Mouse (Mus musculus): ENCODE data around the gene Ndufab1.
A peak's percentile ranks its signal among the peaks of the same experiment; 100 is the strongest.

The Ndufab1 gene

DNA sequence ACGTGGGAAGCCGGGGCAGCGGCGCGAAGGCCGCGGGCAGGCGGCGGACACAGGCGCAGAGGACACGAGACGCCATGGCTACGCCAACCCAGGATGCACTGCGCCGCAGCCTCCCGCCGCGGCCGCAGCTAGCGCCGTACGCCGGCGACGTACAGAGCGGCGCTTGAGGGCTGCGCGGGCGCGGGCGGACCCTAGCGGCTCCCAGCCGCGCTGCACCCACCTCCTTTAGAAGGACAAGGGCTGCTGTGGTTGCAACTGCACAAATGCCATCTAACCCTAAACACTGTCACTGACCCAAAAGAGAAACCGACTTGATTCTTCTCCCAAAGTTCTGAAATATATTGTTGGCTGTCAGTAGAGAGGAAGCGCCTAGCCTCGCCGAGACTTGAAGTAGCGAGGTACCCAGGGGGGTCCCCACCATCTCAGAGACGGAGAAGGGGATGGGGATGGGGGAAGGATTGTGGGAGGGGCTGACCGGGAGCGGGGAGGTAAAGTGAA, at the start of gene Ndufab1:
Ndufab1 (minus strand) TSS at position 140 of the 498 bp plus-strand sequence.
- DNase-seq (ENCODE audit: low spot score in 2 of 2), result peak; percentile 70 to 76

DNA sequence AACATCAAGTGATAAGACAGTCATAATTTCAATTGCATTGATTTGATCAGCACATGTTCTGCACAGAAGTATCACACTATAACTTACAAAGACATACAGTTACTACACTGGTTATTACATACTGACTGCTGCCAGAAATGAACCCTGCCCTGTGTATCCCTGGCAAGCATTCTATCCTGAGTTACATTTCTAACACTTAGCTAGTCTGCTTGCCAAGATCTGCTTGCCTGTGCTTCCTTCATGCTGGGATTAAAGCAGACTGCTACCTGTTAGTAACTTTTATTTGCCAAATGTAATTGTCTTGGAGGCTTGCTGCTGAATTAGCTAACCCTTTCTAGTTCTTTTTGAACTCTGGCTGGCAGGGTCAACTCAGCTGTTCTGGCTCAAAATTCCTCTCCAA, 39.3 kb upstream of the Ndufab1 start:
- no peak for DNase-seq (ENCODE audit: low spot score in 2 of 2)

DNA sequence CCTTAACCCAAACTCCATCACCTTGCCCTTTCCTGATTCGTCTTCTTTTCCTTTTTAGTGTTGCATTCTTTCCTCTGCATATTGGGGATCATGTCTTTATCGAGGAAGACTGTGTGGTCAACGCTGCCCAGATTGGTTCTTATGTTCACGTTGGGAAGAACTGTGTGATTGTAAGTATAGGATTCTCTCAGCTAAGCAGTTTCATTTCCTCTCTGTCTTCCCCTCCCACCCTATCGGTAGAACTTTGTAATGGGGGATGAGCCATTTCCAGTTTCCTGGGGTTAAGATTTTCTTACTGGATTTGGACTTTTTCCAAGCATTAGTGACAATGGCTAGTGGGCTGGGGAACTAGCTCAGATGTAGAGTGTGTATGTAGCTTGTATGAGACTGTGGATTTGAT, 36.5 kb upstream of the Ndufab1 start:
- DNase-seq (ENCODE audit: low spot score in 2 of 2), result no peak

DNA sequence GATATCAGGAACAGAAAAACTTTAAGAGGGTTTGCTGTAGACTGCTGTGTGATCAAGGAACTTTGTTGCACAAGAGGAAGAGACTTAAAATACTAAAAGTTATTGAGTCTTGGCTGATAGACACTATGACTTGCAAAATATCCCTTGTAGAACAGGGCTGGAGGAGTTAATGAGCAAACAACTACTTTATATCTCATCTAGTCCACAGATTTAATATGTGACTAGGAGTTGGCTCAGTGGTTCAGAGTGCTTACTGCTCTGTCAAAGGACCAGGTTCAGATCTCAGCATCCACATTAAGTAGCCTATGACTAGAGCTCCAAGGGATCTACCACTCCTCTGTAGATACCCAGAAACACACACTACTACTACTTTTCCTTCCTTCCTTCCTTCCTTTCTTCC, 35.4 kb upstream of the Ndufab1 start:
- DNase-seq (ENCODE audit: low spot score in 2 of 2), result no peak

DNA sequence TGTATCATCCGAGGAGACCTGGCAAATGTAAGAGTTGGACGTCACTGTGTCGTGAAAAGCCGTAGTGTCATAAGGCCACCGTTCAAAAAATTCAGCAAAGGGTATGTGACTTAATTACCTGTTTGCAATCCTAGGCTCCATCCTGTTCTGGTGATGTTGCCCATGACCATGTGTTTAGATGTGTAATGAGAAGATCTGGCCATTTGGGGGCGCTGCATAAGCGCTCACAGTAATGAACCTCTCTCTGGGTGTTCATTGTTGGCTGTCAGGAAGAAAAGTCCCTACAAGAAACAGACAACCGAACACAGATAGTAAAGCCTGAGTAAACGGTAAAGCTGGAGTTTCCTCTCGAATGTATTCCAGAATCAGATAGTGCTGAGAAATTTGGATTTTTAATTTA, 33.4 kb upstream of the Ndufab1 start:
- no peak for DNase-seq (ENCODE audit: low spot score in 2 of 2)

DNA sequence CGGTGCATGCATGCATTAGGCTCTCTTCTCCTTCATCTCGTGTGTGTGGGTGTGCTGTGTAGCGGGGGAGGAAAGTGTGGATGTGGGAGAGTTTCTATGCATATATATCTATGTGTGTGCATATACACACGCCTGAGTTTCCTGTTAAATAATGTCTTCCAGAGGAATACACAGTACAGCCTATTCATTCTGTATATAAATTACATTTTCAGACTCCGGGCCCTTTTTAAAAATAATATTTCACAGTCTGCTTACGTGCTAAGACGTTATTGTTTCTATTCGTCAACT, 31.6 kb upstream of the Ndufab1 start:
- DNase-seq (ENCODE audit: low spot score in 2 of 2), result no peak

DNA sequence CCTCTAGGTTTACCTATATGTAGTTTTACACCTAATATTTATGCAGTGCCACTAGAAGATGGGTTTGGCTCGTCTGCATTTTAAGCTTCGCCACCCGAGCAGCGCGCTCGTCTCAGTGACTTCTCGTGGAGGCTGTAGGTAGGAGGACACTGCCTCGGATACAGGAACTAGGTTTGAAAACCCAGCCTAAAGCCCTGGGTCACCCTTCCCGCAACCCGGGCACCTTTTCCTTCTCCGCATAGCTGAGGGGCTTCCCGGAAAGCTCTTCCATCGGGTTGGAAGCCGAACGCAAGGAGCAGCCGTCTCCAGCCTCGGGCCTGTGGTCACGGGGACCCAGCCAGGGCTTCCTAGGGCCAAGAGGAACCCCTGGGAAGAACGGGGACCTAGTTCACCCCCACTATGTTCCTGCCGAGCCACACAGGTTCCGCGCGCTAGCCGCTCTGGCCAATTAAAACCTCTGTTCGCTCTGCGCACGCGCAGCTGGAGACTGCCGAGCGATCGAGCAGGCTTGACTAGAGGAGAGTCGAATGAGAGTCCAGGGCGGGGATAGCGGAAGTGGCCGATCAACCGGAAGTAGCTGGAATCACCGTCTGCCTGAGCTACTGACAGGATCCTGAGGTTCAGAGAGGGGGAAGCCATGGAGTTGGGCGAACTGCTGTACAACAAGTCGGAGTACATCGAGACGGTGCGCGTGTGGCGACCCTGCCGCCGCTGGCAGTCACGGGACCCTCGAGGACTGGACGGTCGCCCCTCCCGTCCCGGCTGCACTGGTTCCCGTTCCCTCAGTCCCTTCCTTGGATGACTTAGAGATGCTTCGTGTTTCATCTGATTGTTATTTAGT, 31.0 kb upstream of the Ndufab1 start, which contains the start of the genes Palb2 and Dctn5:
Palb2 (minus strand) TSS at position 489 of the 841 bp plus-strand sequence.
Dctn5 (plus strand) TSS at position 545 of the 841 bp plus-strand sequence.
- DNase-seq (ENCODE audit: low spot score in 2 of 2), result peak; percentile 97

DNA sequence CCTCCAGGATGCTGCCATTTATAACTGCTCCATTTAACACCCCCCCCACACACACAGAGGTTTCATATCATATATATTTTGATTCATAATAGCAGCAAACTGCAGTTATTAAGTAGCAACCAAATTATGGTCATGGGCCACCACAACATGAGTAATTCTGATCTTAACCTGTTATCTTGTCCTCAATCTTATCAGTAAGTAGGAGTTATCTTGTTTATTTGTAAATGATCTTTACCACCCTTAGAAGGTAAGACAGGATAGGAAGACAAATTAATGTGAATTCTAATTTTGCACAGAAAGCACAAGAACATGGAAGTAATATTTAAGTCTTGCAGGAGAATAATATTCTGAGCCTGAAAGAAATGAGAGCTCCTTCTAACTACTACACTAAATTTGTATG, 30.1 kb upstream of the Ndufab1 start:
- no peak for DNase-seq (ENCODE audit: low spot score in 2 of 2)

DNA sequence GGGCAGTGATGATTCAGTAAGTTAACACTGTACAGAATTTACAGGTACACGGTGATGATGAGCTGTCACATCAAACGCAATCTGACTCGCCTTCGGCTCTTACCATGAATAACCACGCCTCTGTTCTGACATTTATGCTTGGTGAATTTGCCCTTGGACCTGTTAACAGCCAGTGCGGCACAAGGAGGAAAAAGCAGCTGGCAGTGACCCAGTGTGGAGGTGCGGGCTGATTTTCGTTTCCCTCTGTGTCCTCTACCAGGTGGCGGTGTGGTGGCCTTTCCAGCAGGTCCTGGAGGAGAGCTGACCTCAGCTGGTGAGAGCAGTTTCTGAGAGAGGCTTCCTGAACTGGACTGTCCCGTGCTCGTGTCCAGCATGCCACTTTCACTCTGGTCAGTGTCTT, 25.3 kb upstream of the Ndufab1 start:
- DNase-seq (ENCODE audit: low spot score in 2 of 2), result no peak

DNA sequence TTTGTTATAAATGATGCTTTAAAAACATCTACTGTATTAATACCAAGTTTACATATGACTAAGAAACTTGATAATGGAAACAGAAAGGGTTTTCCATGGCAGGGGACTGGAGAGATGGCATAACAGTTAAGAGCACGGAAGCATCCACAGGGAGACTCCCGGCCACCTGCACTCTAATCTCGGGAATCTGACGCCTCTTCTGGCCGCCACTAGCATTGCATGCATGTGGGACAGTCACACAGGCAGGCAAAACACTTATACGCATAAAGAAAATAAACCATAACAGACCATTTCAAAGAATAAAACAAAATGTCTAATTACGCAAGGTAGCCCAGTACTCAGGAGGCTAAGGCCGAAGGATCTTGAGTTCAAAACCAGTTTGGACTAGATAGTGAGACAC, 23.9 kb upstream of the Ndufab1 start:
- no peak for DNase-seq (ENCODE audit: low spot score in 2 of 2)

DNA sequence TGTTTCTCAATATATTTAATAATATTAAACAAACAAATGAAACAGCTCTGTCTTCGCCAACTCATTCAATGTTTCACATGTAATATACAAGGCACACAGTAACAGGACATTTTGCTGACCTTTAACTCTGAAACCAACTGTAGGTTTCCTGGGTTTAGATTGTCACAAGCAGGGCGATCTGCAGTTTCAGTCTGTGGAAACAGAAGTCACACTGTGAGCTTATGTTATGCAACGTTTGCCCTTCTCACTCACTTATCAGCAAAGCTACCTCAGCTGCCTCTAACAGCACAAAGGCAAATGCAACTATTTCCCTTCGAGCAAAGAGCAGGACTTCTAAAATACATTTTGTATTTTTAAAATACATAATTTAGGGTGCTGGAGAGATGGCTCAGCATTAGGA, 21.8 kb upstream of the Ndufab1 start:
- DNase-seq (ENCODE audit: low spot score in 2 of 2), result no peak

DNA sequence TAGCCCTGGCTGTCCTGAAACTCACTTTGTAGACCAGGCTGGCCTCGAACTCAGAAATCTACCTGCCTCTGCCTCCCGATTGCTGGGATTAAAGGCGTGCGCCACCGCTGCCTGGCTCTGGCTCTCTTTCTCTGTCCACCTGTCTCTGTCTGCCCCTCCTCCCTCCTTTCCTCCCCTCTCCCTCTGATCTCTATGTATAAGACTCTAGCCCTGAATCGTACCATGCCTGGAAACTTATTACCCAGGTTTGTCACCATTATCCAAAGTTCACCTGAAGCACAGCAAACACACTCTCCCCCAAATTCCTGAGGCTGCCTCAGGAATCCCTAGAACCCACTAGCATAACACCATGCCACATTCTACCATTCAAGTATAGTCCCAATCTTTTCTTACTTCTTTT, 6.5 kb upstream of the Ndufab1 start:
- DNase-seq (ENCODE audit: low spot score in 2 of 2), result no peak

DNA sequence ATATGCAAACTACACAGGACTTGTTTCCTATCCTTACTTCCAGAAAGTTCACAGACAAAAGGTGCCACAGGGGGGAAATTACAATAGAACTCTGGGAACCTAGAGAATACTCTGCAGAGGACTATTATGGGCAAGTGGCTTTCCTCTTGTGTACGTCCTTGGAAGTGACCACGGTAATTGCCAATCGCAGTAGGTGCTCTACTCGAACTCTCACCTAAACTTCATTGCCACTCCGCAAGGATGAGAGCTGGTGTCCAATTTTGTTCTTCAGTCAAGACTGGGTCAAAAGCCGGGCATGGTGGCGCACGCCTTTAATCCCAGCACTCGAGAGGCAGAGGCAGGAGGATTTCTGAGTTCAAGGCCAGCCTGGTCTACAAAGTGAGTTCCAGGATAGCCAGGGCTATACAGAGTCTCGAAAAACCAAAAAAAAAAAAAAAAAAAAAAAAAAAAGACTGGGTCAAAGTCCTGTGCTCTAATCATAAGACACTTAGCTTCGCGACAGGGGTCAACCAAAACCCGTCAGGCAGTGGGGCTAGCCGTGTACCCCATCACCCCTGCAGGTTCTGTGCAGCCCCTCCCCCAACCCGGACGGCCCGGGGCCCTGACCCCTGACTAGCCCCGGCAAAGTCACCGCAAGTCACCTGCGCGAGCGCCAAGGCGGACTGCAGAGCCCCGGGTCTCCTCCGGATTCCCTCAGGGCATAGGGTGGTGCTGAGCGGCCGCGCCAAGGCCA, 506 bp downstream of the Ndufab1 start:
- DNase-seq (ENCODE audit: low spot score in 2 of 2), result peak in 1 of 2 experiments; percentile 29

DNA sequence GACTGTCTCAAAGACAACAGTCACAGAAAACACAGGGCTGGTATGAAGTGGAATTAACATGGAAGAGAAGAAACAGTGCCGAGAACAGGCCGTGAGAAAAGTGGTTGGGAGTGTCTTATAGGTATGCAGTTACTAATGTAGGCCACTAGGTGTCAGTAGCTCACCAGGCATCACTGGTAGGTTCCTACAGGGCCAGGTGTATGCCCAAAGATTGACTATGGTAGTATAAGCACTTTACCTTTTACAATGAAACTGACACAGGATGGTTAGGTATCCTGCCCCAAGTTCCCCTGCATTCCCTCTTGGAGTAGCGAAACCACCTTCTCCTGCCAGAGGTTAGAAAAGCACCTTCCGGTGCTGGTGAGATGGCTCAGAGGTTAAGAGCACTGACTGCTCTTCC, 2.5 kb downstream of the Ndufab1 start:
- DNase-seq (ENCODE audit: low spot score in 2 of 2), result no peak

DNA sequence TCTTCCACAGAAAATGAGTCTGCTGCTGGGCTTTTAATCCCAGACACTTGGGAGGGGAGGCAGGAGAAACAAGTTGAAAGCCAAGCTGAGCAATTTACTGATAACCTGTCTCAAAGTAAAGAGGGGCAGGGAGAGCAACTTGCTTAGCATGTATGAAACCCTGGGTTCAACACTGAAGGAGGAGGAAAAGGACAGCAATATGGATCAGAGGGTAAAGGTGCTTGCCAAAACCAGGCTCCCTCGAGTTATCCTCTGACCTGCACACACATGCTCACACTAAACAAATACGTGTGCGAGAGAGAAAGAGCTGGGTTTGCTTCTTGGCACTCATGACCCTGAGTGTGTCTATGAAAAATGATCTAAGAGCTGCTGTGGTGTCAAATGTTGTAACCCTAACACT, 3.7 kb downstream of the Ndufab1 start:
- DNase-seq (ENCODE audit: low spot score in 2 of 2), result no peak

DNA sequence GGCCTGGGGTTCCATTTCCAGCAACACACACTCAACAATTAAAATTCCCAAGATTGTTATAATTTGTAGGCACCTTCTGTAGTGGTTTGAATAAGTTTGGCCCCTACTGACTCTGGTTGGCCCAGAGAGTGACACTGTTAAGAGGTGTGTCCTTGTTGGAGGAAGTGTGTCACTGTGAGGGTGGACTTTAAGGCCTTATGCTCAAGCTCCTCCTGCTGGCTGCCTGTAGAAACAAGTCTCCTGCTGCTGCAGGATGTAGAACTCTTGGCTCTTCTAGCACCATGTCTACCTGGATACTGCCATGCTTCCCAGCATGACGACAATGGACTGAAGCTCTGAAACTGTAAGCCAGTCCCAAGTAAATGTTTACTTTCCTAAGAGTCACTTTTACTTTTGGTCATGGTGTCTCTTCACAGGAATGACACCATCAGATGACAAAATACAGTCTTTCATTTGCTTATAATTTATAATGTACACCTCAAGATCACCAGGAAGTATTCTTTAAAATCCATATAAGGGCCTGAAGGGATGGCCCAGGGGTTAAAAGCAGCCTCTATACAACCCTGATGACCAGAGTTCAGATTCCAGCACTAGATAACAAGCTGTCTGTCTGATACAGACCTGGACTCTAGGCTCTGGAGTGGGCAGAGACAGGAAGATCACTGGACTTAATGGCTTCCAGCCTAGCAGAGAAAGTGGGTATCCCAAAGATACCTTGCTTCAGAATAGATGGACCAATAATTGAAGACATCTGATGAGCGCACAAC, 6.9 kb downstream of the Ndufab1 start:
- DNase-seq (ENCODE audit: low spot score in 2 of 2), result no peak

DNA sequence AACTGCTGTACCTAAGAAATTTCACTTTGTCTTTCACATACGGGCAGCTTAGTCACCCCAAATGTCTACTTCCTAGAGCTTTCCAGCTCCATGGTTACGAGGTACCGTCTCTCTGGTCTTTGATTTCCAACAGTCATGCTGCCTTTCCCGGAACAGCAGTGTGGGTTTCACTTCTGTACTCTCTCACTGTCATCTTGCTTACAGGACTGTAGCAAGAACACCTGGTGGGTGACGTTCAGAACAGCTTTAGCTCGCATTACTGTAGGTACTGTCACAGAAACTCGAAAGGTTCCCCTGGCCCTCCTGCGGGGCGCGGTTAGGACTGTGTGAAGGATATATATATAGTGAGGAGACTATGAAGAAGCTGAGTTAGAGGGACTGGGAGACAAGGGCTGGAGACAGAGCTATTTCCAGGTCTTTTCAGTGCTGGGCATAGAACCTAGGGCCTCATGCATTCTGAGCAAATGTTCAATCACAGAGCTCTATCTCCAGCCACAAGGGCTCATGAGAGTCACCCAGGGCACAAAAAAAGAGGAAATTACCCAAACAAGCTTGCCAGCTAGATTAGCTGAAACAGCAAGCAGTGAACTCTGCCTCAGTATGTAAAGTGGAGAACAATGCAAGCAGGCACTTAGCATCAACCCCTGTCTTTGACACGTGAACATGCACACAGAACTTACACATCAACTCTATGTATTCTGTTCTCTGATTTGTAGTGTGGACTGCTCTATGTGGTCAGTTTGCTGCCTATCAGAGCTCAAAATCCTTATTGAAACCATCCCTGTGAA, 14.3 kb downstream of the Ndufab1 start:
- DNase-seq (ENCODE audit: low spot score in 2 of 2), result no peak

DNA sequence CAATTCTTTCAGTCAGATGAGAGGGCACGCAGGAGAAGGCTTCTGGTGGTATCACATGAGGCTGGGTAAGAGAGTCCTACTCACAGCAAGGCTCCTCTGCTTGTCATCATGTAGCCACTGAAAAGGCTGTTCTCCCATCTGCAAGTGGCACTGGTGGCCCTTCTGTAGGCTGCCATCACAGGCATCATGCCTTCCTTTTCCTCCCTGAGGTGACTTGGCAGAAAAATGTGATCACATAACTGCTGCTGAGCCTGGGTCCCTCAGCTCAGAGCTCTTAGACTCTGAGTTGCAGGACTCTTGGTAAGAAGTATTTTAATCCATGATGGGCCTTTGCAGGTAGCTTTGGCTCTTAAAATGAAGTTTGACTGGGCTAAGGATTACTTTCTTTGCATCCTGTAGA, 20.6 kb downstream of the Ndufab1 start:
- DNase-seq (ENCODE audit: low spot score in 2 of 2), result no peak

DNA sequence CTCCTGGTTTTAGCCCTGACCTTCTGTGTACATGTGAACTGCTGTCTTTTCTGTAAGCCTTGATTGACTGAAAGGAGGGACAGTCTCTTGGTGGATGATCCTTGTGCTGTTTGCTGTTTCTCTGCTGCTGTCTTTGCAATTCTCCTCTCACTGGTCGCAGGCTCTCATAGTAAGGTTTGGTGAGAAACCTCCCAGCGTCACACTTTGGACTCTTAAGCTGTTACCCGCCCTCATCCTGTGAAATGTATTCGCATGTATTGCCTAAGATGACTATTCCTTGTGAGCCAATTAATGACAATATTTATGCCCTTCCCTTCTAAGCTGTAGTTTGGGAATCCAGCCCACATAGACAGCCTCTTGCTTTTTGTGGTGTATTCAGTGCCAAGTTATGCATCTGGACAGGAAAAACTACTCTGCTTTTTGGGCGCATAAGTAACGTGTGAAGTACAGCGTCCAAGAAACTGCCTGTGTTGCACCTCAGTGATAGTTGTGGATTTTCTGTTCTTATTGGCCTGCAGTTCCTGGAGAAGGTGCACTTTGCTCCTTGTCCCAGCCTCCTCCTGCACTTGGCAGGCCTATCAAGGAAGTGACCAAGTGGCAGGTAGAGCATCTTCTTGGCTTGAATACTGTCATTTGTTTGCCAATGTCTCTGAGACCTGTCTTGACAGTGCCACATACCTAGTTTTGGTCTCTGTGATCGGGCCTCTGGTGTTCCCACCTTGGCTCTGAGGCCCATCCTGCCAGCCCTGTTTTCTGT, 21.7 kb downstream of the Ndufab1 start:
- no peak for DNase-seq (ENCODE audit: low spot score in 2 of 2)

DNA sequence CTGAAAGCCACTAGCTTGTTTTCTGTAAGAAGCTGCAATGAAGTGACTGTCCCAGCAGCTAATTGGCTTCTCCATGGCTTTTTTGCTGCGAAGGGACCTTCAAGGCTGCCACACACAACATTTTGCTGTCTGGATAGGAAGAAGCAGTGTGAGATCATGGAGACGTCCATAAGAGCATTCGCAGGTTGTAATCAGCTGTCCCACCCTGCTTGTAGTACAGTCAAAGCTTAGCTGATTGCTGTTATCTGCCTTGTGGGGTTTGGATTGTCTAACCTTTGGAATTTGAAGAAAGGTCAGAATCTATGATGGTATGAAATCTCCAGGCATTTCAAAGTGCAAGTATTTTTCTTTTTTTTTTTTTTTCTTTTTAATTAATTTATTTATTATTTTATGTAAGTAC, 27.3 kb downstream of the Ndufab1 start:
- no peak for DNase-seq (ENCODE audit: low spot score in 2 of 2)
